Mouse (Mus musculus) olfactory bulb, adult 2 months (tissue): ENCODE data around the gene Olfr1012.

Experiments used
- CTCF ChIP-seq: fragments of 200-500 bp; IDR thresholded peaks from 2 replicates; pipeline ENCODE4 v1.5.1; 2012; ENCODE audit warnings: low read depth, mild to moderate bottlenecking, low read length, moderate library complexity; ENCODE audit not compliant: insufficient read depth
- POLR2A ChIP-seq: fragments of 200-500 bp; IDR thresholded peaks from 2 replicates; pipeline ENCODE4 v1.6.1; 2012; ENCODE audit warnings: mild to moderate bottlenecking, low read depth, low read length, moderate library complexity; ENCODE audit not compliant: insufficient read depth

DNA sequence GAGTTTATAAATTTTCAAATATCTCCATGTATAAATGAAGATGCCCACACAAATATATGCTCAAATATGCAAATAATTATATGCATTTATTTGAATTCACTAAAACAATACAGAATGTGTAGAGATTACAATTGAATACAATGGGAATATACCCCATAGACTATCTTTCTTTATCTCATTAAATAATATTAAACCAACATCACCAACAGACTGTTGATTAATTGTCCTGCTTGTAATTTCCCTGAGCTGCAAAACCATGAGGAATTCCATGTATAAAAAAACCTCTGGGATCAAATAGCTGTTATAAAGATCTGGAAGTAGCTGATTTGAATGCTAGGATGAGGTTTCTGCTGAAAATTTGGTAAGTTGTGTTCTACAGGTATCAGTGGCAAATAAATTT, 4.2 kb upstream of the Olfr1012 start, which contains the start of gene Olfr1013:
- TF ChIP-seq CTCF (no peak), POLR2A (no peak)
